Mouse (Mus musculus) yolk sac, embryonic 10.5 days (tissue): ENCODE results near the gene Prune2.

Experiments used
- DNase-seq: peaks from one replicate; pipeline ENCODE4 v3.0.0-alpha.2; 2017; ENCODE audit warnings: low spot score

Prune2 gene

DNA sequence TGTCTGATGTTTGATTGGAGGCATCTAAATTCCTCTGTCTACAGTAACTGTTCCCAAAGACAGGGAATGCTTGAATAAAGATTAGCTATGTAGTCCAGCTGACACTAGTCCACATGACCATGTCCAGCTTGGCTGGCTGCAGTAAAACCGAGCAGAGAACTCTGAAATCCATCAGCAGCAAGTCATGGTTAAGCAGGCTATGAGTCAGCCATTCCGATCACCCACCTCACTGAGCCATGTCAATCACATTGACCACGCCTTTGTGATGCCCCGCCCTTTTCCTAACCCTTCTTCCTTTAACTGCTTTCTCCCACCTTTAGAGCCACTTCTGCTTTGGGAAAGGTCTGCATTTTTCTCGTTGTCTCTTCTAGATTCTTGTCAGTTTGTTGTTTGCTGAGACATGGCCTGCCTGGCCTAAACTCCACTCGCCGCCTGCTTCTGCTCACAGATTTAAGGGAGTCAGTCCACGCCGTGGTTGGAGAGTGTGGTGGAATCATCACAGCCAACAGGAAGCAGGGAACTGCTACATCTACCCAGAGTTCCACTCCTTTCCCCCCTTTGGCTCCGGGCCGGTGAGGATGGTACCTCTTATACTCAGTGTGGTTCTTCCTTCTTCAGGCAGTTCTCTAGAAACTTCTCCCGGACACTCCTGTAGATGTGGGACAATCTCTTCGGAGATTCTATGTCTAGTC lies 307.9 kb downstream of the Prune2 start:
- no peak for DNase-seq

DNA sequence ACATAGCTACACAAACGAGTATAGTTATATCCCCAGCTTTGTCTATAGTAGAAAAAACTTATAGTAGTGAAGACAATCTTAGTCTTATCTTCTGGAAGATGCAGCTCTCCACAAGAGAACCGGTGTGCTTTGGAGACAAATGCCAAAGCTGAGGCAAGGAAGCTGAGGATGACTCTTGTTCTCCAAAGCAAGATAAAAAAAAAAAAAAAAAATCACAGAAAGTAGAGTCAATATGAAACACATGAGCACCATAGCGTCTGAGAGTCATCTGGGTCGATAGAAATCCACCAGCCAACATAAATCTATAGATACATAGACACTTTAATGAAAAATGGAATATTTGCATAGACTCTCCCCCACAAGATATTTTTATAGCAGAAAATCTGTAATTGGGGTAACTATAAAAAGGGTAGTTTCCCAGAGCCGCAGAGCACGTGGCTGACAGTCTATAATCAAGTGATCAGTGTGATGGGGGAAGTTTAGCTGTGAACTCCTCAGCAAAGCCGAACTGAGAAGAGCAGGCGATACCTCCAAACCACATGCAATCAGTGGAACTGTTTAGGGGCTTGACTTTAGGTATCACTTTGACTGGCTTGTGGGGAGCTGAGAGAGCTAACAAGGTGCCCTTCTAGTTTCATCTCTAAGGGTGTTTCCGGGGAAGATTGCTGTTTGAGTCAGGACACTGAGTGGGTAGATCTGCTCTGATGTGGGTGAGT lies 308.7 kb downstream of the Prune2 start:
- no peak for DNase-seq

GRCm38 (mm10) chr19:17268669-17269068 lies 312.8 kb downstream of the Prune2 start:
- DNase-seq = no peak

GRCm38 (mm10) chr19:17271179-17271622 lies 315.3 kb downstream of the Prune2 start:
- no peak for DNase-seq

GRCm38 (mm10) chr19:17272988-17273387 lies 317.1 kb downstream of the Prune2 start:
- DNase-seq = no peak
